ENCODE assay signal across 15 mouse cellular contexts in genomic region chr6:106503961-106504360, GRCm38 (mm10).
A peak's percentile ranks its signal among the peaks of the same experiment; 100 is the strongest.
DNase-seq lines count a peak whose midpoint lies in the region; ATAC-seq lines count a peak whose summit lies in the region.
"Had no signal": no experiment of that assay in that cellular context is flagged by ENCODE, and none has a peak within 500 bp of the region (broad histone marks: within the 10 kb centered on the region; RNA-seq: fewer than 3 reads in every experiment).

No protein-coding gene starts in this region.

- no peaks in the 10 kb centered on the region for H3K9me3 ChIP-seq in forebrain, embryonic 12.5 days
- no peaks in the 10 kb centered on the region for H3K9me3 ChIP-seq in neural tube, embryonic 13.5 days
- H3K9me3 ChIP-seq in heart, embryonic 11.5 days (replicated peaks; ENCODE audit: control insufficient read depth, low read length) = no peaks in the 10 kb centered on the region

- no peak overlapping the region for H3K4me3 ChIP-seq in forebrain, embryonic 12.5 days (replicated peaks)
- no peak overlapping the region for H3K4me3 ChIP-seq in neural tube, embryonic 13.5 days
- no peak overlapping the region for H3K4me3 ChIP-seq in heart, embryonic 11.5 days (ENCODE audit: low read depth, low read length)

- H3K36me3 ChIP-seq in forebrain, embryonic 12.5 days (replicated peaks) = no peaks in the 10 kb centered on the region
- H3K36me3 ChIP-seq in neural tube, embryonic 13.5 days = no peaks in the 10 kb centered on the region
- H3K36me3 ChIP-seq in heart, embryonic 11.5 days (ENCODE audit: control insufficient read depth, insufficient read depth, low read length) = no peaks in the 10 kb centered on the region

- no peaks in the 10 kb centered on the region for H3K4me1 ChIP-seq in forebrain, embryonic 12.5 days
- 0 out of 2 replicates have a peak, but pooled peaks cover 7% of the 10 kb centered on the region for H3K4me1 ChIP-seq in neural tube, embryonic 13.5 days (replicated peaks)
- peaks cover 4% of the 10 kb centered on the region; the same call in 1 of the 2 replicates for H3K4me1 ChIP-seq in heart, embryonic 11.5 days (ENCODE audit: control insufficient read depth, insufficient read depth, low read length)

- no peak overlapping the region for H3K27ac ChIP-seq in forebrain, embryonic 12.5 days
- no peak overlapping the region for H3K27ac ChIP-seq in neural tube, embryonic 13.5 days (replicated peaks)
- H3K27ac ChIP-seq in heart, embryonic 11.5 days (ENCODE audit: low read depth, low read length) = no peak overlapping the region
- H3K27ac ChIP-seq: liver, embryonic 14.5 days had no signal

- ATAC-seq in forebrain, embryonic 12.5 days (ENCODE audit: low FRiP score) = peak; percentile 49; the same call in 1 of the 2 replicates
- no peak for ATAC-seq in neural tube, embryonic 13.5 days (ENCODE audit: low read depth)
- no peak for ATAC-seq in heart, embryonic 11.5 days (replicated peaks; ENCODE audit: insufficient number of reproducible peaks, low FRiP score, low TSS enrichment)
- ATAC-seq: hindbrain, embryonic 16.5 days had no signal

- peak; percentile 89 for DNase-seq in brain, adult 2 months (ENCODE audit: low read depth, low spot score)
- peak; percentile 13 for DNase-seq in layer of hippocampus, adult 9-10 months (ENCODE audit: low spot score)
- no peak for DNase-seq in spleen, adult 18-20 months
- DNase-seq in spleen, postnatal 36 days (ENCODE audit: low spot score in 2 of 2) = no peak
- DNase-seq in gastrocnemius, postnatal 10 days = no peak
- DNase-seq: adrenal gland, adult 8-10 months; cerebellum, adult 11 months; gastrocnemius, postnatal 36 days; kidney, adult 9 months; midbrain, embryonic 14.5 days had no signal

- no peaks in the 10 kb centered on the region for H3K27me3 ChIP-seq in forebrain, embryonic 12.5 days
- H3K27me3 ChIP-seq in neural tube, embryonic 13.5 days = no peaks in the 10 kb centered on the region
- no peaks in the 10 kb centered on the region for H3K27me3 ChIP-seq in heart, embryonic 11.5 days (ENCODE audit: control insufficient read depth, insufficient read depth, low read length)

- no peak overlapping the region for H3K9ac ChIP-seq in forebrain, embryonic 12.5 days
- no peak overlapping the region for H3K9ac ChIP-seq in neural tube, embryonic 13.5 days
- no peak overlapping the region for H3K9ac ChIP-seq in heart, embryonic 11.5 days (ENCODE audit: low read depth, low read length)
- H3K9ac ChIP-seq: liver, embryonic 14.5 days had no signal

- 55% methylated on average over 9 of the region's 9 CpGs for WGBS in forebrain, embryonic 12.5 days
- 25% methylated on average over 9 of the region's 9 CpGs for WGBS in neural tube, embryonic 13.5 days
- 60% methylated on average over 9 of the region's 9 CpGs for WGBS in heart, embryonic 11.5 days (ENCODE audit: insufficient replicate concordance)

- no peak overlapping the region for H3K4me2 ChIP-seq in forebrain, embryonic 12.5 days
- peak overlapping the region; percentile 1 for H3K4me2 ChIP-seq in neural tube, embryonic 13.5 days
- H3K4me2 ChIP-seq in heart, embryonic 11.5 days = no peak overlapping the region

Comparison
In these comparisons a context has a peak if more than half of its experiments do, and no peak if none do; other contexts are left out.
1. DNase-seq: peak in brain, adult 2 months (single experiment) and layer of hippocampus, adult 9-10 months (single experiment); none in spleen, adult 18-20 months (0 of 2), spleen, postnatal 36 days (0 of 2) and gastrocnemius, postnatal 10 days (single experiment).